Mouse (Mus musculus): ENCODE data around the gene Itpr2. TPM values are rescaled to one million over a fixed set of nuclear protein-coding genes. Genes with fewer than 3 reads are reported as not detected.

The Itpr2 gene
- polyA plus RNA-seq, 1 experiment from 2014 or later = 33.6 TPM

DNA sequence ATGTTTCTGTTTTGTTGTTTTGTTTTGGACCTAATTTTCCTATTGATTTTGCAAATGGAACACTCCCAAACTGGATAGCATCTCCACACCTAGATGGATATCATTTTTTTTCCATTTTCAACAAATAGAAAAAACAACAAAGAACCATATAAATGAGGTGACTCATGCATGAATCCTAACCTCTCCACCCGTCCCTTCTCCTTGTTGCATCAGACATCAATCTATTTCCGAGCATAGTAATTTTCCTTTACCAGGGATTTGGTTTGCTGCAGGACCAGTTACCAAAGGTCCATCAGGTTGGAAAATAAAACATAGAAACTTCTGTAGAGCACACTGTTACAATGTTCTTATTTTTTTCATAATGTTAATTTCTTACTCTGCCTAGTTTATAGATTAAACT is 17.0 kb upstream of the Itpr2 start:
- no peak for ATAC-seq (replicated peaks; ENCODE audit: insufficient number of reproducible peaks, low FRiP score, low TSS enrichment)
- no peaks in the 10 kb centered on the region for H3K27me3 ChIP-seq (ENCODE audit: control insufficient read depth, insufficient read depth, low read length)
- peaks cover 11% of the 10 kb centered on the region for H3K4me1 ChIP-seq (ENCODE audit: control insufficient read depth, insufficient read depth, low read length)
- no peak overlapping the region for H3K4me2 ChIP-seq
- H3K9me3 ChIP-seq (replicated peaks; ENCODE audit: control insufficient read depth, low read length) = no peaks in the 10 kb centered on the region
- no peak overlapping the region for H3K4me3 ChIP-seq (ENCODE audit: low read depth, low read length)
- 70% methylated on average over 2 of the region's 2 CpGs for WGBS (ENCODE audit: insufficient replicate concordance)
- H3K36me3 ChIP-seq (ENCODE audit: control insufficient read depth, insufficient read depth, low read length) = no peaks in the 10 kb centered on the region
- no peak overlapping the region for H3K9ac ChIP-seq (ENCODE audit: low read depth, low read length)
- H3K27ac ChIP-seq (ENCODE audit: low read depth, low read length) = no peak overlapping the region

GRCm38 (mm10) chr6:146515936-146516335 is 13.9 kb upstream of the Itpr2 start:
- no peaks in the 10 kb centered on the region for H3K27me3 ChIP-seq (ENCODE audit: control insufficient read depth, insufficient read depth, low read length)
- H3K4me1 ChIP-seq (ENCODE audit: control insufficient read depth, insufficient read depth, low read length) = peaks cover 22% of the 10 kb centered on the region
- H3K27ac ChIP-seq (ENCODE audit: low read depth, low read length) = no peak overlapping the region
- WGBS (ENCODE audit: insufficient replicate concordance) = 69% methylated on average over 6 of the region's 6 CpGs
- no peak overlapping the region for H3K9ac ChIP-seq (ENCODE audit: low read depth, low read length)
- no peak for ATAC-seq (replicated peaks; ENCODE audit: insufficient number of reproducible peaks, low FRiP score, low TSS enrichment)
- no peak overlapping the region for H3K4me2 ChIP-seq
- no peaks in the 10 kb centered on the region for H3K36me3 ChIP-seq (ENCODE audit: control insufficient read depth, insufficient read depth, low read length)
- no peaks in the 10 kb centered on the region for H3K9me3 ChIP-seq (replicated peaks; ENCODE audit: control insufficient read depth, low read length)
- H3K4me3 ChIP-seq (ENCODE audit: low read depth, low read length) = no peak overlapping the region

GRCm38 (mm10) chr6:146514531-146514948 is 12.5 kb upstream of the Itpr2 start:
- no peak for ATAC-seq (replicated peaks; ENCODE audit: insufficient number of reproducible peaks, low FRiP score, low TSS enrichment)
- Histone ChIP-seq H3K27ac (ENCODE audit: low read depth, low read length) (0 out of 2 replicates have a peak overlapping the region, but pooled peaks have one; percentile 29), H3K4me3 (ENCODE audit: low read depth, low read length) (no peak overlapping the region), H3K4me2 (no peak overlapping the region), H3K9me3 (replicated peaks; ENCODE audit: control insufficient read depth, low read length) (no peaks in the 10 kb centered on the region), H3K36me3 (ENCODE audit: control insufficient read depth, insufficient read depth, low read length) (no peaks in the 10 kb centered on the region), H3K9ac (ENCODE audit: low read depth, low read length) (no peak overlapping the region), H3K27me3 (ENCODE audit: control insufficient read depth, insufficient read depth, low read length) (no peaks in the 10 kb centered on the region), H3K4me1 (ENCODE audit: control insufficient read depth, insufficient read depth, low read length) (peaks cover 26% of the 10 kb centered on the region)
- 34% methylated on average over 7 of the region's 7 CpGs for WGBS (ENCODE audit: insufficient replicate concordance)

DNA sequence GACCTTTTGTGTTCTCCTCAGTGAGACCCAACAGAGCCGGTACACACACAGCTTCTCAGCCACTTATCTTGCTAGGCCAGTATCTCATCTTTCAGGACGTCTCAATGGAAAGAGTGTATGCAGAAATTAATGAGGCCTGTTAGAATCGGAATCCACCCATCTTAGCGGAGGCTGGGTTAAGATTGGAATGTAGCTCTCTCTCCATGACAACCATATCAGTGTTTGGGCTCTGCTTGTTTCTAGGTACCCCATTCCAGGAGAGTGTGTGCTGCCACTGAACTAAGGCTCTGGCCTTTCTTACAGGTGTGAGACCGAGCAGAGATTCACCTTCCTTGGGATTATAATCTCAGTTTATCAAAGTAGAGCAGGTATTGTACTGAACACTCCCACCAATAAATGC is 11.9 kb upstream of the Itpr2 start:
- Histone ChIP-seq H3K27ac (ENCODE audit: low read depth, low read length) (peak overlapping the region; percentile 50), H3K9ac (ENCODE audit: low read depth, low read length) (no peak overlapping the region), H3K4me1 (ENCODE audit: control insufficient read depth, insufficient read depth, low read length) (peaks cover 26% of the 10 kb centered on the region), H3K4me3 (ENCODE audit: low read depth, low read length) (no peak overlapping the region), H3K9me3 (replicated peaks; ENCODE audit: control insufficient read depth, low read length) (no peaks in the 10 kb centered on the region), H3K4me2 (0 out of 2 replicates have a peak overlapping the region, but pooled peaks have one; percentile 0), H3K27me3 (ENCODE audit: control insufficient read depth, insufficient read depth, low read length) (no peaks in the 10 kb centered on the region), H3K36me3 (ENCODE audit: control insufficient read depth, insufficient read depth, low read length) (no peaks in the 10 kb centered on the region)
- ATAC-seq (replicated peaks; ENCODE audit: insufficient number of reproducible peaks, low FRiP score, low TSS enrichment) = no peak
- WGBS (ENCODE audit: insufficient replicate concordance) = 22% methylated on average over 5 of the region's 5 CpGs

- no peaks in the 10 kb centered on the region for H3K36me3 ChIP-seq (ENCODE audit: control insufficient read depth, insufficient read depth, low read length)
- whole genome bisulfite sequencing (ENCODE audit: insufficient replicate concordance) = 71% methylated on average over 8 of the region's 8 CpGs
- H3K4me2 ChIP-seq = 0 out of 2 replicates have a peak overlapping the region, but pooled peaks have one; percentile 0
- H3K27ac ChIP-seq (ENCODE audit: low read depth, low read length) = 0 out of 2 replicates have a peak overlapping the region, but pooled peaks have one; percentile 29
- ATAC-seq (replicated peaks; ENCODE audit: insufficient number of reproducible peaks, low FRiP score, low TSS enrichment) = no peak
- no peaks in the 10 kb centered on the region for H3K9me3 ChIP-seq (replicated peaks; ENCODE audit: control insufficient read depth, low read length)
- no peak overlapping the region for H3K9ac ChIP-seq (ENCODE audit: low read depth, low read length)
- peaks cover 26% of the 10 kb centered on the region for H3K4me1 ChIP-seq (ENCODE audit: control insufficient read depth, insufficient read depth, low read length)
- H3K4me3 ChIP-seq (ENCODE audit: low read depth, low read length) = no peak overlapping the region
- no peaks in the 10 kb centered on the region for H3K27me3 ChIP-seq (ENCODE audit: control insufficient read depth, insufficient read depth, low read length)
Observed at GRCm38 (mm10) chr6:146513384-146513783, 11.4 kb upstream of the Itpr2 start.

GRCm38 (mm10) chr6:146511511-146511910 is 9.5 kb upstream of the Itpr2 start:
- 83% methylated on average over 8 of the region's 8 CpGs for WGBS (ENCODE audit: insufficient replicate concordance)
- H3K4me1 ChIP-seq (ENCODE audit: control insufficient read depth, insufficient read depth, low read length) = peaks cover 26% of the 10 kb centered on the region
- no peak overlapping the region for H3K27ac ChIP-seq (ENCODE audit: low read depth, low read length)
- no peaks in the 10 kb centered on the region for H3K27me3 ChIP-seq (ENCODE audit: control insufficient read depth, insufficient read depth, low read length)
- H3K4me3 ChIP-seq (ENCODE audit: low read depth, low read length) = no peak overlapping the region
- H3K4me2 ChIP-seq = no peak overlapping the region
- H3K9ac ChIP-seq (ENCODE audit: low read depth, low read length) = no peak overlapping the region
- H3K9me3 ChIP-seq (replicated peaks; ENCODE audit: control insufficient read depth, low read length) = no peaks in the 10 kb centered on the region
- no peaks in the 10 kb centered on the region for H3K36me3 ChIP-seq (ENCODE audit: control insufficient read depth, insufficient read depth, low read length)
- ATAC-seq (replicated peaks; ENCODE audit: insufficient number of reproducible peaks, low FRiP score, low TSS enrichment) = no peak

GRCm38 (mm10) chr6:146509891-146510290 is 7.9 kb upstream of the Itpr2 start:
- Histone ChIP-seq H3K4me2 (no peak overlapping the region), H3K4me3 (ENCODE audit: low read depth, low read length) (no peak overlapping the region), H3K27me3 (ENCODE audit: control insufficient read depth, insufficient read depth, low read length) (no peaks in the 10 kb centered on the region), H3K9ac (ENCODE audit: low read depth, low read length) (no peak overlapping the region), H3K27ac (ENCODE audit: low read depth, low read length) (no peak overlapping the region), H3K4me1 (ENCODE audit: control insufficient read depth, insufficient read depth, low read length) (peaks cover 24% of the 10 kb centered on the region), H3K36me3 (ENCODE audit: control insufficient read depth, insufficient read depth, low read length) (no peaks in the 10 kb centered on the region), H3K9me3 (replicated peaks; ENCODE audit: control insufficient read depth, low read length) (no peaks in the 10 kb centered on the region)
- WGBS (ENCODE audit: insufficient replicate concordance) = 31% methylated on average over 2 of the region's 2 CpGs
- ATAC-seq (replicated peaks; ENCODE audit: insufficient number of reproducible peaks, low FRiP score, low TSS enrichment) = no peak

GRCm38 (mm10) chr6:146504459-146504858 is 2.4 kb upstream of the Itpr2 start:
- Histone ChIP-seq H3K9ac (ENCODE audit: low read depth, low read length) (no peak overlapping the region), H3K4me1 (ENCODE audit: control insufficient read depth, insufficient read depth, low read length) (peaks cover 12% of the 10 kb centered on the region; the same call in 1 of the 2 replicates), H3K9me3 (replicated peaks; ENCODE audit: control insufficient read depth, low read length) (no peaks in the 10 kb centered on the region), H3K27ac (ENCODE audit: low read depth, low read length) (no peak overlapping the region), H3K27me3 (ENCODE audit: control insufficient read depth, insufficient read depth, low read length) (no peaks in the 10 kb centered on the region), H3K4me3 (ENCODE audit: low read depth, low read length) (no peak overlapping the region), H3K4me2 (no peak overlapping the region), H3K36me3 (ENCODE audit: control insufficient read depth, insufficient read depth, low read length) (no peaks in the 10 kb centered on the region)
- 74% methylated on average over 2 of the region's 2 CpGs for WGBS (ENCODE audit: insufficient replicate concordance)
- no peak for ATAC-seq (replicated peaks; ENCODE audit: insufficient number of reproducible peaks, low FRiP score, low TSS enrichment)

DNA sequence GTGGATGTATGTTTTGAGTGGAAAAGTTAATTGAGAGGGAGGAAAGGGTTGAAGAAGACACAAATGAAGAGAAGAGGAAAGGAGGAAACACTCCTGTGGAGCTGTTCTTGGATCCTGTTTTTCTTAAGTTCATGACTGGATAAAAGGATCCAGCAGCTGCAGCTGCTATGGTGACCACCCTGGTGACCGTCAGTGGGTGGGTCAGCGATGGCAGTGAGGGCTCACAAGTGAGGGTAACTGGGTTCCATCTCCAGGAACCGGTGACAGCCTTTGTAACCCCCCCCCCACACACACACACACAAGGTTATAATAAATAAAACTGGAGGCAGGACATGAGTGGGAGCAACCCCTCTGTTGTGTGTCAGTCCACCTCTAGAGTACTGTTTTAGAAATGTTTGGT is 833 bp upstream of the Itpr2 start:
- no peak for ATAC-seq (replicated peaks; ENCODE audit: insufficient number of reproducible peaks, low FRiP score, low TSS enrichment)
- peak overlapping the region; percentile 84; the same call in 1 of the 2 replicates for H3K27ac ChIP-seq (ENCODE audit: low read depth, low read length)
- 49% methylated on average over 3 of the region's 3 CpGs for WGBS (ENCODE audit: insufficient replicate concordance)
- H3K4me2 ChIP-seq = peak overlapping the region; percentile 97
- H3K4me3 ChIP-seq (ENCODE audit: low read depth, low read length) = peak overlapping the region; percentile 77
- H3K9me3 ChIP-seq (replicated peaks; ENCODE audit: control insufficient read depth, low read length) = no peaks in the 10 kb centered on the region
- peaks cover 12% of the 10 kb centered on the region; the same call in 1 of the 2 replicates for H3K4me1 ChIP-seq (ENCODE audit: control insufficient read depth, insufficient read depth, low read length)
- no peaks in the 10 kb centered on the region for H3K27me3 ChIP-seq (ENCODE audit: control insufficient read depth, insufficient read depth, low read length)
- peak overlapping the region; percentile 82 for H3K9ac ChIP-seq (ENCODE audit: low read depth, low read length)
- no peaks in the 10 kb centered on the region for H3K36me3 ChIP-seq (ENCODE audit: control insufficient read depth, insufficient read depth, low read length)

All from heart, embryonic 11.5 days (tissue).